Mouse (Mus musculus): ENCODE results near the gene Hfe. TPM values are rescaled to one million over a fixed set of nuclear protein-coding genes. Genes with fewer than 3 reads are reported as not detected.
"Not testable (repeated sequence)": the region's sequence is repeated elsewhere in the genome, so short reads cannot be mapped to it uniquely, and the experiment has no call there.

Gene Hfe
- polyA plus RNA-seq, 1 experiment from 2014 or later = 16.8 TPM

DNA sequence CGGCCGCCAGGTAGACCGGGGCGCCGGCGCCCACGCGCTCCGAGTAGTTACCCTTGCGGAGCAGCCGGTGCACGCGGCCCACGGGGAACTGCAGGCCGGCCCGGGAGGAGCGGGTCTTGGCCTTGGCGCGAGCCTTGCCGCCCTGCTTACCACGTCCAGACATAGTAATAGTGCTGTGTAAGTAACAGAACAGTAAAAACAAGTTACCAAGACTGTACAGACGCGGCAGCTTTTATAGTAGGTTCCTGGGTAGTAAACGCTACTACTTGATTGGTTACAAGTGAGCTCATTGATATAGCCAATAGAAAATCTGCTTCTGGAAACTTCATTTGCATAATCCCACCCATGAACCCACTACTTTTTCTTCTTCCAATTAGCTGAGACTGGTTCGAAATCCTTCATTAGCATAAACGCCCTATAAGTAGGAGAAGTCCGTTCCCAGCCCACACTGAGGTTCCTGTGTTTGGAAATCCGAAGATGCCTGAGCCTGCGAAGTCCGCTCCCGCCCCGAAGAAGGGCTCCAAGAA is 26.8 kb downstream of the Hfe start, which contains the start of the genes Hist1h2ac and Hist1h2bc:
Hist1h2ac (minus strand) TSS at position 194 of the 527 bp plus-strand sequence.
Hist1h2bc (plus strand) TSS at position 445 of the 527 bp plus-strand sequence.
- peak within 1 kb of the TSS; percentile 39 for H3K4me3 ChIP-seq (replicated peaks; ENCODE audit: low read depth, low read length)
- no peaks in the 10 kb centered on the region for H3K9me3 ChIP-seq (replicated peaks; ENCODE audit: low read length)
- no peaks in the 10 kb centered on the region for H3K36me3 ChIP-seq (ENCODE audit: insufficient read depth, low read length)
- TF ChIP-seq CTCF (IDR thresholded peaks at IDR 0.05; ENCODE audit: low read depth) = no peak
- peak within 1 kb of the TSS; percentile 82 for H3K9ac ChIP-seq (ENCODE audit: low read depth, low read length)
- WGBS = 0% methylated on average over 32 of the region's 32 CpGs
- peak within 1 kb of the TSS; percentile 63 for H3K4me2 ChIP-seq (ENCODE audit: low read length)
- peak; percentile 96 for ATAC-seq (replicated peaks; ENCODE audit: low FRiP score, low read depth)
- 0 out of 2 replicates have a peak, but pooled peaks cover 5% of the 10 kb centered on the region for H3K4me1 ChIP-seq (replicated peaks; ENCODE audit: insufficient read depth, low read length)
- peak within 1 kb of the TSS; percentile 98 for H3K27ac ChIP-seq
- peak; percentile 100 for DNase-seq (ENCODE audit: low spot score)
- H3K27me3 ChIP-seq (ENCODE audit: insufficient read depth, low read length) = no peaks in the 10 kb centered on the region

DNA sequence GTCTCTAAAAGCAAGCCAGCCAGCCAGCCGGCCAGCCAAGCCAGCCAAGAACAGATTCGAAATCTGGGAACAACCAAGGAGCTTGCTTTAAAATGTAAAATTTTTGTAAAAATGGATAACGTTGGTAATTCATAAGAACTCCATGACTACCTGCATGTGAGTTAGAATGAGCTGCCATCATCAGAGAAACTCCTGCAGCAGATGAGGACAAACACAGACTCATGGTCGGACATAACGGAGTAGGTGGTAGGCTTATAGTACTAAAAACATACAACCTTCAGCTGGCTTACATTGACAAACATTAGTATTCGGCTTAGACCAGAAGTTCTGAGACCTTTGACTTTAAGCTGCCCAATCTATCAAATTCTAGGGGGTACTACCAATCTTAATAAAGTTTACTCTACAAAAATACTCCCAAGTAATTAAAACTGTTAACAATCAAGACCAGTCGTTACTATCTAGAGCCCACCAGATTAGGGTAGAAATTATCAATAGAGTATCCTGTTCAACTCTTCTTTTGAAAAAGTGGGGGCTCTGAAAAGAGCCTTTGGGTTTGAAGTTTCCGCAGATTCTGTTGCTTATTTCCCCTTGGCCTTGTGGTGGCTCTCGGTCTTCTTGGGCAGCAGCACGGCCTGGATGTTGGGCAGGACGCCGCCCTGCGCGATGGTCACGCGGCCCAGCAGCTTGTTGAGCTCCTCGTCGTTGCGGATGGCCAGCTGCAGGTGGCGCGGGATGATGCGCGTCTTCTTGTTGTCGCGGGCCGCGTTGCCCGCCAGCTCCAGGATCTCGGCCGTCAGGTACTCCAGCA is 27.5 kb downstream of the Hfe start:
- not testable (repeated sequence) for H3K36me3 ChIP-seq (ENCODE audit: insufficient read depth, low read length); H3K27me3 ChIP-seq (ENCODE audit: insufficient read depth, low read length); DNase-seq (ENCODE audit: low spot score); H3K9me3 ChIP-seq (replicated peaks; ENCODE audit: low read length); H3K4me1 ChIP-seq (replicated peaks; ENCODE audit: insufficient read depth, low read length)
- ATAC-seq (replicated peaks; ENCODE audit: low FRiP score, low read depth) = peak; percentile 55
- H3K9ac ChIP-seq (ENCODE audit: low read depth, low read length) = peak overlapping the region; percentile 57; the same call in 1 of the 2 replicates
- H3K27ac ChIP-seq = peak overlapping the region; percentile 98
- 11% methylated on average over 13 of the region's 30 CpGs for WGBS
- H3K4me2 ChIP-seq (ENCODE audit: low read length) = peak overlapping the region; percentile 56
- H3K4me3 ChIP-seq (replicated peaks; ENCODE audit: low read depth, low read length) = peak overlapping the region; percentile 39

DNA sequence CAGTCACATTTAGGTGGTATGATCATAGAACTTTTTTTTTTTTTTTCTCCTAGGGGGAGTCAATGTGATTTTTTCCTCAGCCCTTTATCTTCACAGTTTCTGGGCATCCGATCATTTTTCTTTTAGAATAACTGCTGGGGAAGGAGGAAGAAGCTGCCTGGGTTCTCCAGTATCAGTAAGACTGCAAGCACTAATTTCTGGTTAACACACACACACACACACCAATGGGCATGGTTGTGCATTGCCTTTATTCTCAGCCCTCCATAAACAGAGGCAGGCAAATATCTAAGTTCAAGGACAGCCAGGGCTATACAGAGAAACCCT is 28.1 kb downstream of the Hfe start:
- Histone ChIP-seq H3K4me1 (replicated peaks; ENCODE audit: insufficient read depth, low read length) (0 out of 2 replicates have a peak, but pooled peaks cover 5% of the 10 kb centered on the region), H3K27me3 (ENCODE audit: insufficient read depth, low read length) (no peaks in the 10 kb centered on the region), H3K4me2 (ENCODE audit: low read length) (peak overlapping the region; percentile 56), H3K4me3 (replicated peaks; ENCODE audit: low read depth, low read length) (peak overlapping the region; percentile 39), H3K9ac (ENCODE audit: low read depth, low read length) (peak overlapping the region; percentile 57; the same call in 1 of the 2 replicates), H3K36me3 (ENCODE audit: insufficient read depth, low read length) (no peaks in the 10 kb centered on the region), H3K27ac (peak overlapping the region; percentile 98; the same call in 1 of the 2 replicates), H3K9me3 (replicated peaks; ENCODE audit: low read length) (no peaks in the 10 kb centered on the region)
- no peak for ATAC-seq (replicated peaks; ENCODE audit: low FRiP score, low read depth)
- no peak for DNase-seq (ENCODE audit: low spot score)
- WGBS = 47% methylated on average over 1 of the region's 1 CpGs
- TF ChIP-seq CTCF (IDR thresholded peaks at IDR 0.05; ENCODE audit: low read depth) = no peak

DNA sequence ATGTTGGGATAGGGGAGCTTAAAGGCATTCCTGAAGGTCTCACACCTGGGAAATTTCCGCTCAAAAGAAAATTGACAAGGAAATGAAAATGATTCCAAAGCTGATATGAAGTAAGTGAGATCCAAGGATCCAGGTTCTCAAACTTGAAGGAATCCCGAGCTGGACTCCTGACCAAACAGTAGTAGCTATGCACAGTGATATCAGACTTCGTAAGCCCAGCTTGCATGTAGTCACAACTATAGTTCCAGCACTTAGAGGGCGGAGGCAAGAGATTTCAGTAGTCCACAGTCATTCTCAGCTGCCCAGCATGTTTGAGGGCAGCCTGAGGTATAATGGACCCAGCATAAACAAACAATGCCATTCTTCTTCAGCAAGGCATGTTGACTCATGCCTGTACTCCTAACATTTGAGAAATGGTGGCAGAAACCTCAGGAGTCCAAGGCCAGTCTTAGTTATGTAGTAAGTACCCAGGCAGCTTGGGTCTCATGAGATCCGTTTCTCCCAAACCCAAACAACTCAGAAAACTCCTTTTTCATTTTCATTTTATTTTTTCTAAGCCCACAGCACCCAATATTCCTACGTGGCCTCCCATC is 28.6 kb downstream of the Hfe start:
- no peak for ATAC-seq (replicated peaks; ENCODE audit: low FRiP score, low read depth)
- no peaks in the 10 kb centered on the region for H3K27me3 ChIP-seq (ENCODE audit: insufficient read depth, low read length)
- 0 out of 2 replicates have a peak, but pooled peaks cover 5% of the 10 kb centered on the region for H3K4me1 ChIP-seq (replicated peaks; ENCODE audit: insufficient read depth, low read length)
- no peak overlapping the region for H3K9ac ChIP-seq (ENCODE audit: low read depth, low read length)
- no peaks in the 10 kb centered on the region for H3K9me3 ChIP-seq (replicated peaks; ENCODE audit: low read length)
- WGBS = 83% methylated on average over 6 of the region's 6 CpGs
- DNase-seq (ENCODE audit: low spot score) = no peak
- no peak overlapping the region for H3K4me3 ChIP-seq (replicated peaks; ENCODE audit: low read depth, low read length)
- TF ChIP-seq CTCF (IDR thresholded peaks at IDR 0.05; ENCODE audit: low read depth) = no peak
- no peaks in the 10 kb centered on the region for H3K36me3 ChIP-seq (ENCODE audit: insufficient read depth, low read length)
- no peak overlapping the region for H3K27ac ChIP-seq
- H3K4me2 ChIP-seq (ENCODE audit: low read length) = peak overlapping the region; percentile 56; the same call in 1 of the 2 replicates

DNA sequence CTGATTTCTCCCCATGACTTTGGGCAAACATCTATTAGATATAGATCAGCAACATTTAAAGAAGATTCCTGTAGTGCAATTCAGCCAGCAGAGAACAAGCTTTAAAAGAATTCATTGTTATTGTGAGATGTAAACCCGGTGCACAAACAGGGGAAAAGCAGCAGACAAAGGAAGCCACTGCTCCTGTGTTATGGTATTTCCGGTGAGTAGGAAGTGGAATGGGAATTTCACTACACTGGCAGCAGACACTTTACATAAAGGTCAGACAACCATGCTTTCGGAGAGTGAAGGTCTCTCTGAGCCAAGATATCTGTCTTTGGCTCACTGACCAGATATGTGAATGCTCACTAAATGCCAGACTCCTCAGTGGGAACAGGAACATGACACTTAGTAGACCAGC is 48.1 kb downstream of the Hfe start:
- ATAC-seq (replicated peaks; ENCODE audit: low FRiP score, low read depth) (no peak), DNase-seq (ENCODE audit: low spot score) (no peak)
- no peaks in the 10 kb centered on the region for H3K9me3 ChIP-seq (replicated peaks; ENCODE audit: low read length)
- no peaks in the 10 kb centered on the region for H3K36me3 ChIP-seq (ENCODE audit: insufficient read depth, low read length)
- no peak overlapping the region for H3K9ac ChIP-seq (ENCODE audit: low read depth, low read length)
- no peaks in the 10 kb centered on the region for H3K27me3 ChIP-seq (ENCODE audit: insufficient read depth, low read length)
- H3K4me3 ChIP-seq (replicated peaks; ENCODE audit: low read depth, low read length) = no peak overlapping the region
- no peak overlapping the region for H3K4me2 ChIP-seq (ENCODE audit: low read length)
- WGBS = 64% methylated on average over 3 of the region's 3 CpGs
- 0 out of 2 replicates have a peak, but pooled peaks cover 5% of the 10 kb centered on the region for H3K4me1 ChIP-seq (replicated peaks; ENCODE audit: insufficient read depth, low read length)
- no peak for TF ChIP-seq CTCF (IDR thresholded peaks at IDR 0.05; ENCODE audit: low read depth)
- no peak overlapping the region for H3K27ac ChIP-seq

DNA sequence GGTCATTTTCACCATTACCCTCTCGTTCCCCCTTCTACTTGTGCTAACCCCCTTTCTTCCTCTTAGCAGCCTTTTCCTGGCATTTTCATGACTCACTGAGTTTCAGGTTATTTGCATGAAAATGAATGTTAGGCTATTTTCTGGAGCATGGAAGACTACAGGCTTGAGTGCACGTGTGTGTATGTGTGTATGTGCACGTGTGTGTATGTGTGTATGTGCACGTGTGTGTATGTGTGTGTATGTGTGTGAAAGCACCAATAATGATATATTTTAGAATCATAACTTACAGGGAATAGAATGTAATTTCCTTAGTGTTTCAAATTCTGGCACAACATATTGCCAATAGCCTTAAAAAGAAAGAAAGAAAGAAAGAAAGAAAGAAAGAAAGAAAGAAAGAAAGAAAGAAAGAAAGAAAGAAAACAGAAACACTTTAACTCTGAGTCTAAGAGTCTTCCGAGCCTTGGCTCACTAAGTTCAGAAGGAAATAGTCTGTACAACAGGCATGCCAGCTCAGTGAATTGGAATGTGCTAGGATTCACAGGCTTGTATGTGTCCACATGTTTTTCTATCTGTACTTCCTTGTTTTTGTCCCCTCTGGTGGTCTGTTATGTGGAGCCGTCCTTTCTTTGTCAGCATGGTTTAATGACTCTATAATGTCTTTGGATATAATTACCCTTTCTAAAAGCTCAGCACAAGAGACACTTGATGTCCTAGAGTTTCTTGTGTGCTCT is 50.9 kb downstream of the Hfe start:
- Histone ChIP-seq H3K9ac (ENCODE audit: low read depth, low read length) (no peak overlapping the region), H3K4me2 (ENCODE audit: low read length) (no peak overlapping the region), H3K9me3 (replicated peaks; ENCODE audit: low read length) (no peaks in the 10 kb centered on the region), H3K27ac (no peak overlapping the region), H3K4me3 (replicated peaks; ENCODE audit: low read depth, low read length) (no peak overlapping the region), H3K27me3 (ENCODE audit: insufficient read depth, low read length) (no peaks in the 10 kb centered on the region), H3K4me1 (replicated peaks; ENCODE audit: insufficient read depth, low read length) (0 out of 2 replicates have a peak, but pooled peaks cover 5% of the 10 kb centered on the region), H3K36me3 (ENCODE audit: insufficient read depth, low read length) (no peaks in the 10 kb centered on the region)
- ATAC-seq (replicated peaks; ENCODE audit: low FRiP score, low read depth) = no peak
- DNase-seq (ENCODE audit: low spot score) = peak; percentile 61
- no peak for TF ChIP-seq CTCF (IDR thresholded peaks at IDR 0.05; ENCODE audit: low read depth)
- 56% methylated on average over 6 of the region's 6 CpGs for WGBS

Small RNA genes lying within 50 kb of the gene (microRNA-seq; reads per million reads assigned to microRNA genes)
- gene Gm44314 = not detected
- gene Gm44350 = not detected
- not detected for gene Gm44484

Other genes starting within 250 kb of the Hfe start
- gene Btn1a1, start 245.0 kb downstream of the Hfe start, polyA plus RNA-seq (2015; fragmentation: Nextera tagmentation; extraction: Ambion mirVana) = 0.06 TPM in 1 of 2 replicates, not detected in the other
- 0.13 and 0.28 TPM in 2 replicates for gene Btn2a2, start 222.0 kb downstream of the Hfe start, polyA plus RNA-seq (2015; fragmentation: Nextera tagmentation; extraction: Ambion mirVana)
- gene Hist1h4h, start 179.8 kb downstream of the Hfe start, polyA plus RNA-seq (2015; fragmentation: Nextera tagmentation; extraction: Ambion mirVana) = 7.6 and 8.3 TPM in 2 replicates
- 3.3 and 4.9 TPM in 2 replicates for gene Hist1h2af, start 176.9 kb downstream of the Hfe start, polyA plus RNA-seq (2015; fragmentation: Nextera tagmentation; extraction: Ambion mirVana)
- 3.9 and 4.0 TPM in 2 replicates for gene Hist1h3g, start 175.4 kb downstream of the Hfe start, polyA plus RNA-seq (2015; fragmentation: Nextera tagmentation; extraction: Ambion mirVana)
- 0.37 and 0.43 TPM in 2 replicates for gene Hist1h2bh, start 167.5 kb downstream of the Hfe start, polyA plus RNA-seq (2015; fragmentation: Nextera tagmentation; extraction: Ambion mirVana)
- 0.71 and 0.83 TPM in 2 replicates for gene Hist1h3f, start 166.8 kb downstream of the Hfe start, polyA plus RNA-seq (2015; fragmentation: Nextera tagmentation; extraction: Ambion mirVana)
- 0.58 TPM in 1 of 2 replicates, not detected in the other for gene Hist1h4f, start 159.2 kb downstream of the Hfe start, polyA plus RNA-seq (2015; fragmentation: Nextera tagmentation; extraction: Ambion mirVana)
- gene Hist1h1d, start 157.6 kb downstream of the Hfe start, polyA plus RNA-seq (2015; fragmentation: Nextera tagmentation; extraction: Ambion mirVana) = 0.22 and 0.23 TPM in 2 replicates
- 3.9 and 5.0 TPM in 2 replicates for gene Hist1h3e, start 148.5 kb downstream of the Hfe start, polyA plus RNA-seq (2015; fragmentation: Nextera tagmentation; extraction: Ambion mirVana)
- gene Hist1h2ae, start 139.6 kb downstream of the Hfe start, polyA plus RNA-seq (2015; fragmentation: Nextera tagmentation; extraction: Ambion mirVana) = 42.2 and 50.2 TPM in 2 replicates
- 3.4 and 4.1 TPM in 2 replicates for gene Hist1h2bg, start 139.5 kb downstream of the Hfe start, polyA plus RNA-seq (2015; fragmentation: Nextera tagmentation; extraction: Ambion mirVana)
- gene Hist1h2bf, start 136.7 kb downstream of the Hfe start, polyA plus RNA-seq (2015; fragmentation: Nextera tagmentation; extraction: Ambion mirVana) = 3.4 TPM in 2 replicates
- gene Hist1h2ad, start 136.5 kb downstream of the Hfe start, polyA plus RNA-seq (2015; fragmentation: Nextera tagmentation; extraction: Ambion mirVana) = 0.27 and 0.76 TPM in 2 replicates
- 2.6 and 4.2 TPM in 2 replicates for gene Hist1h3d, start 135.1 kb downstream of the Hfe start, polyA plus RNA-seq (2015; fragmentation: Nextera tagmentation; extraction: Ambion mirVana)
- gene Hist1h4d, start 129.3 kb downstream of the Hfe start, polyA plus RNA-seq (2015; fragmentation: Nextera tagmentation; extraction: Ambion mirVana) = 68.3 and 77.0 TPM in 2 replicates
- gene Hist1h2be, start 89.7 kb downstream of the Hfe start, polyA plus RNA-seq (2015; fragmentation: Nextera tagmentation; extraction: Ambion mirVana) = 0.83 and 0.84 TPM in 2 replicates
- gene Hist1h1e, start 88.3 kb downstream of the Hfe start, polyA plus RNA-seq (2015; fragmentation: Nextera tagmentation; extraction: Ambion mirVana) = 13.0 and 14.3 TPM in 2 replicates
- gene Hist1h2ac, start 26.9 kb downstream of the Hfe start, polyA plus RNA-seq (2015; fragmentation: Nextera tagmentation; extraction: Ambion mirVana) = 0.75 and 1.1 TPM in 2 replicates
- gene Hist1h2bc, start 26.7 kb downstream of the Hfe start, polyA plus RNA-seq (2015; fragmentation: Nextera tagmentation; extraction: Ambion mirVana) = 132 and 139 TPM in 2 replicates
- not detected in 2 replicates for gene Hist1h1t, start 15.0 kb downstream of the Hfe start, polyA plus RNA-seq (2015; fragmentation: Nextera tagmentation; extraction: Ambion mirVana)
- 5.2 and 7.4 TPM in 2 replicates for gene Hist1h4c, start 12.4 kb downstream of the Hfe start, polyA plus RNA-seq (2015; fragmentation: Nextera tagmentation; extraction: Ambion mirVana)
- 33.9 and 41.0 TPM in 2 replicates for gene Hist1h1c, start 28.0 kb upstream of the Hfe start, polyA plus RNA-seq (2015; fragmentation: Nextera tagmentation; extraction: Ambion mirVana)
- gene Hist1h3c, start 34.7 kb upstream of the Hfe start, polyA plus RNA-seq (2015; fragmentation: Nextera tagmentation; extraction: Ambion mirVana) = 6.0 and 7.0 TPM in 2 replicates
- gene Hist1h2bb, start 35.9 kb upstream of the Hfe start, polyA plus RNA-seq (2015; fragmentation: Nextera tagmentation; extraction: Ambion mirVana) = 2.1 and 2.2 TPM in 2 replicates
- 21.7 and 26.6 TPM in 2 replicates for gene Hist1h2ab, start 40.3 kb upstream of the Hfe start, polyA plus RNA-seq (2015; fragmentation: Nextera tagmentation; extraction: Ambion mirVana)
- gene Hist1h3b, start 41.4 kb upstream of the Hfe start, polyA plus RNA-seq (2015; fragmentation: Nextera tagmentation; extraction: Ambion mirVana) = 5.9 and 8.7 TPM in 2 replicates
- gene Hist1h4b, start 46.2 kb upstream of the Hfe start, polyA plus RNA-seq (2015; fragmentation: Nextera tagmentation; extraction: Ambion mirVana) = 4.4 and 5.6 TPM in 2 replicates
- gene Hist1h4a, start 50.4 kb upstream of the Hfe start, polyA plus RNA-seq (2015; fragmentation: Nextera tagmentation; extraction: Ambion mirVana) = not detected in 2 replicates
- gene Hist1h3a, start 51.5 kb upstream of the Hfe start, polyA plus RNA-seq (2015; fragmentation: Nextera tagmentation; extraction: Ambion mirVana) = 5.2 and 6.7 TPM in 2 replicates
- gene Hist1h1a, start 52.8 kb upstream of the Hfe start, polyA plus RNA-seq (2015; fragmentation: Nextera tagmentation; extraction: Ambion mirVana) = 1.3 and 1.8 TPM in 2 replicates
- 0.06 TPM in 1 of 2 replicates, not detected in the other for gene Trim38, start 59.1 kb upstream of the Hfe start, polyA plus RNA-seq (2015; fragmentation: Nextera tagmentation; extraction: Ambion mirVana)
- gene Slc17a2, start 96.1 kb upstream of the Hfe start, polyA plus RNA-seq (2015; fragmentation: Nextera tagmentation; extraction: Ambion mirVana) = 0.96 TPM in 2 replicates
- 14.2 and 17.4 TPM in 2 replicates for gene Slc17a3, start 128.6 kb upstream of the Hfe start, polyA plus RNA-seq (2015; fragmentation: Nextera tagmentation; extraction: Ambion mirVana)
- gene Slc17a1, start 156.9 kb upstream of the Hfe start, polyA plus RNA-seq (2015; fragmentation: Nextera tagmentation; extraction: Ambion mirVana) = 79.1 and 84.5 TPM in 2 replicates
- 3.6 and 4.3 TPM in 2 replicates for gene Slc17a4, start 204.2 kb upstream of the Hfe start, polyA plus RNA-seq (2015; fragmentation: Nextera tagmentation; extraction: Ambion mirVana)
- not detected in 2 replicates for gene Hist1h2ba, start 223.3 kb upstream of the Hfe start, polyA plus RNA-seq (2015; fragmentation: Nextera tagmentation; extraction: Ambion mirVana)
- gene Hist1h2aa, start 223.6 kb upstream of the Hfe start, polyA plus RNA-seq (2015; fragmentation: Nextera tagmentation; extraction: Ambion mirVana) = not detected in 2 replicates